Mouse (Mus musculus): ENCODE measurements around the gene Ncapg2. TPM values are rescaled to one million over a fixed set of nuclear protein-coding genes. Genes with fewer than 3 reads are reported as not detected.

The Ncapg2 gene
- polyA plus RNA-seq, 1 experiment from 2014 or later, result 57.5 TPM

- Histone ChIP-seq H3K27ac (no peak overlapping the region), H3K4me1 (no peaks in the 10 kb centered on the region), H3K4me2 (no peak overlapping the region), H3K36me3 (replicated peaks) (peaks cover 32% of the 10 kb centered on the region), H3K4me3 (replicated peaks) (no peak overlapping the region), H3K9ac (no peak overlapping the region), H3K27me3 (no peaks in the 10 kb centered on the region), H3K9me3 (no peaks in the 10 kb centered on the region)
- ATAC-seq (ENCODE audit: low FRiP score), result no peak
- WGBS, result 96% methylated on average over 6 of the region's 6 CpGs
Observed at GRCm38 (mm10) chr12:116460379-116461065, 55.3 kb downstream of the Ncapg2 start.

GRCm38 (mm10) chr12:116467030-116467429 is 61.8 kb downstream of the Ncapg2 start:
- 95% methylated on average over 5 of the region's 5 CpGs for WGBS
- Histone ChIP-seq H3K27ac (no peak overlapping the region), H3K36me3 (replicated peaks) (peaks cover 9% of the 10 kb centered on the region; the same call in 1 of the 2 replicates), H3K4me1 (no peaks in the 10 kb centered on the region), H3K9me3 (no peaks in the 10 kb centered on the region), H3K27me3 (no peaks in the 10 kb centered on the region), H3K9ac (no peak overlapping the region), H3K4me3 (replicated peaks) (no peak overlapping the region), H3K4me2 (no peak overlapping the region)
- ATAC-seq (ENCODE audit: low FRiP score), result no peak

GRCm38 (mm10) chr12:116468348-116468747 is 63.1 kb downstream of the Ncapg2 start:
- H3K27ac ChIP-seq, result no peak overlapping the region
- H3K9ac ChIP-seq, result no peak overlapping the region
- ATAC-seq (ENCODE audit: low FRiP score), result no peak
- H3K9me3 ChIP-seq, result no peaks in the 10 kb centered on the region
- H3K4me3 ChIP-seq (replicated peaks), result no peak overlapping the region
- no peaks in the 10 kb centered on the region for H3K27me3 ChIP-seq
- H3K4me2 ChIP-seq, result no peak overlapping the region
- WGBS, result 84% methylated on average over 1 of the region's 1 CpGs
- H3K4me1 ChIP-seq, result no peaks in the 10 kb centered on the region
- H3K36me3 ChIP-seq (replicated peaks), result peaks cover 9% of the 10 kb centered on the region; the same call in 1 of the 2 replicates

DNA sequence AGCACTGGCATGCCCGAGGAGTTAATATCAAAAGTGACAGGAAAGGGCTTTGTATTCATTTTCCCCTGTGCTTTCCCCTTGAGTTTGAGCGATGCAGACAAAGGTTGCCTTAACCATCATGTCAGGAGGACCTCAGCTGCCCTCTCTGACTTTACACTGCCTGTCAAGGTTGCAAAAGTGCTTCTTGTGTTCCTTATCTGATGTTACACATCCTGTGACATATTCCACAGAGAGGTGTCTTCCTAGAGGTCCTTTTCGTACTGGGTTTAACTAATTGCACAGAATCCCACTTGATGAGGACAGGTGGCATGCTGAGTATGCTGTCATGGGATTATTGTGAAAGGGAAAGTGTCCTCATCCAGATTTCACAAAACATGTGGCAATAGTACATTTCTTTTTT is 63.9 kb downstream of the Ncapg2 start:
- Histone ChIP-seq H3K9me3 (no peaks in the 10 kb centered on the region), H3K4me1 (no peaks in the 10 kb centered on the region), H3K36me3 (replicated peaks) (peaks cover 9% of the 10 kb centered on the region; the same call in 1 of the 2 replicates), H3K4me2 (no peak overlapping the region), H3K27ac (no peak overlapping the region), H3K27me3 (no peaks in the 10 kb centered on the region), H3K9ac (no peak overlapping the region), H3K4me3 (replicated peaks) (no peak overlapping the region)
- no peak for ATAC-seq (ENCODE audit: low FRiP score)
- WGBS, result 86% methylated on average over 3 of the region's 3 CpGs

DNA sequence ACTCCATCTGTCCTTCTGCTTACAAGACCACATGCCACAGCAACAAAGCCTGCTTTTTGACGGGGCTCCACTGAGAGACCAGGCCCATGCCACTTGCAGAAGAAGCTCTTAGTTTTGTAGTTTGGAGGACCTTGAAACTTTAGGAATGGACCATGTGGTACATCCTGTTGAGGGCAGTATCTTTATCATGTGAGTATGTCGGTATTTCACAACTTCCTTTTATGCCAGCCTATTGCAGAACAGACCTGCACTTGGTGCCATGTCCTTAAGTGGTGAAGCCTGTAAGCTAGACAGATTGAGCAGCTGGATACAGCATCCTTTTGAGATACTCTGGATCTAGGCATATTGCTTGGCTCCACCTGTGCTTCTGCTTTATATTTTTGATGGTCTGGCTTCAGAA is 68.1 kb downstream of the Ncapg2 start:
- WGBS, result 91% methylated on average over 2 of the region's 2 CpGs
- no peak overlapping the region for H3K4me2 ChIP-seq

DNA sequence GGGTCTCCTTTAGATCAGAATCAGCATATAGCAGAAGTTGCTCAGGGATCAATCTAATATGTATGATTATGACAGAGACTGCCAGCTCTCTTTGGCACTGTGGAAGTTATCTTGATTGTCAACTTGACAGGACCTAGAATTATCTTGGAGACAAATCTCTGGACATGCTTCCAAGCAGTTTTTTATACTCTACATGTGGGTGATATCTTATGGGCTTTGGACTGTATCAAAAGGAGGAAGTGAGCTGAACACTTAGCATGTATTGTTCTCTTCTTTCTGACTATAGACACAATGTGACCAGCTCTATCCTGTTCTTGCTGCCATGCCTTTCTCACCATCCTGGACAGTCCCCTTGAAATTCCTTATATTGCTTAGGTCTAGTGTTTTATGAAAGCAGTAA is 68.6 kb downstream of the Ncapg2 start:
- H3K36me3 ChIP-seq (replicated peaks), result no peaks in the 10 kb centered on the region
- no peaks in the 10 kb centered on the region for H3K9me3 ChIP-seq
- no peaks in the 10 kb centered on the region for H3K27me3 ChIP-seq
- no peaks in the 10 kb centered on the region for H3K4me1 ChIP-seq
- H3K27ac ChIP-seq, result no peak overlapping the region
- H3K4me3 ChIP-seq (replicated peaks), result no peak overlapping the region
- no peak overlapping the region for H3K9ac ChIP-seq
- no peak overlapping the region for H3K4me2 ChIP-seq
- no peak for ATAC-seq (ENCODE audit: low FRiP score)

More for the DNA sequence above, 68.1 kb downstream of the Ncapg2 start:
- no peak for ATAC-seq (ENCODE audit: low FRiP score)
- no peak overlapping the region for H3K9ac ChIP-seq
- H3K36me3 ChIP-seq (replicated peaks), result no peaks in the 10 kb centered on the region
- H3K9me3 ChIP-seq, result no peaks in the 10 kb centered on the region
- H3K27me3 ChIP-seq, result no peaks in the 10 kb centered on the region
- H3K4me3 ChIP-seq (replicated peaks), result no peak overlapping the region
- H3K4me1 ChIP-seq, result no peaks in the 10 kb centered on the region
- no peak overlapping the region for H3K27ac ChIP-seq

- Histone ChIP-seq H3K27me3 (no peaks in the 10 kb centered on the region), H3K9ac (no peak overlapping the region), H3K27ac (no peak overlapping the region), H3K9me3 (no peaks in the 10 kb centered on the region), H3K4me1 (peaks cover 5% of the 10 kb centered on the region; the same call in 1 of the 2 replicates), H3K4me3 (replicated peaks) (no peak overlapping the region), H3K4me2 (no peak overlapping the region), H3K36me3 (replicated peaks) (no peaks in the 10 kb centered on the region)
- no peak for ATAC-seq (ENCODE audit: low FRiP score)
- 88% methylated on average over 3 of the region's 3 CpGs for WGBS
Observed at GRCm38 (mm10) chr12:116474676-116475075, 69.5 kb downstream of the Ncapg2 start.

GRCm38 (mm10) chr12:116478771-116479170 is 73.6 kb downstream of the Ncapg2 start:
- Histone ChIP-seq H3K4me3 (replicated peaks) (no peak overlapping the region), H3K4me2 (no peak overlapping the region), H3K4me1 (peaks cover 5% of the 10 kb centered on the region; the same call in 1 of the 2 replicates), H3K9me3 (no peaks in the 10 kb centered on the region), H3K9ac (no peak overlapping the region), H3K27ac (no peak overlapping the region), H3K36me3 (replicated peaks) (no peaks in the 10 kb centered on the region), H3K27me3 (no peaks in the 10 kb centered on the region)
- whole genome bisulfite sequencing, result 78% methylated on average over 1 of the region's 1 CpGs
- ATAC-seq (ENCODE audit: low FRiP score), result no peak

DNA sequence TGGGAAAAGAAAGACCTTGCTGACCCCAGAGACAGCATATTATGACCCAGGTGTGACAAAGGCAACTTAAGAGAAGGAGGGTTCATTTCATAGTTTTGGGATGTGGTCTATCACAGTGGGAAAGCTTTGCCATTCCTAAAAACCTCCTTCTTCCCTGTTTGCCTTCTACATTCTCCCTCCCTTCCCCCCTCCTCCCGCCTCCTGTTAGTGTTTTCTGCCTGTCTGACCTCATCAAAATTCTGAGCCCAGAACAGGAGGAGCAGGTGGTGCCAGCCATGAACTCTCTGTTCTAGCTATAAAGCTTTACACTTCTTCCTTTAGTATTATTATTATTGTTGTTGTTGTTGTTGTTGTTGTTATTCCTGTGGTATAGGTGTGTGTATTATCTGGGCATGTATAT is 76.7 kb downstream of the Ncapg2 start:
- Histone ChIP-seq H3K4me2 (no peak overlapping the region), H3K4me1 (peaks cover 20% of the 10 kb centered on the region), H3K9me3 (no peaks in the 10 kb centered on the region), H3K27ac (no peak overlapping the region), H3K9ac (no peak overlapping the region), H3K4me3 (replicated peaks) (no peak overlapping the region), H3K36me3 (replicated peaks) (no peaks in the 10 kb centered on the region), H3K27me3 (peaks cover 20% of the 10 kb centered on the region)
- ATAC-seq (ENCODE audit: low FRiP score), result no peak
- WGBS, result 100% methylated on average over 1 of the region's 1 CpGs

GRCm38 (mm10) chr12:116483581-116483980 is 78.4 kb downstream of the Ncapg2 start:
- no peaks in the 10 kb centered on the region for H3K9me3 ChIP-seq
- no peaks in the 10 kb centered on the region for H3K36me3 ChIP-seq (replicated peaks)
- 67% methylated on average over 2 of the region's 2 CpGs for WGBS
- H3K4me2 ChIP-seq, result no peak overlapping the region
- no peak overlapping the region for H3K4me3 ChIP-seq (replicated peaks)
- H3K4me1 ChIP-seq, result peaks cover 23% of the 10 kb centered on the region
- no peak overlapping the region for H3K27ac ChIP-seq
- H3K27me3 ChIP-seq, result peaks cover 29% of the 10 kb centered on the region
- no peak overlapping the region for H3K9ac ChIP-seq
- no peak for ATAC-seq (ENCODE audit: low FRiP score)

- 79% methylated on average over 8 of the region's 8 CpGs for WGBS
- Histone ChIP-seq H3K9ac (no peak overlapping the region), H3K27me3 (peaks cover 29% of the 10 kb centered on the region), H3K4me3 (replicated peaks) (peak overlapping the region; percentile 74), H3K27ac (no peak overlapping the region), H3K4me1 (peaks cover 17% of the 10 kb centered on the region), H3K4me2 (peak overlapping the region; percentile 95), H3K36me3 (replicated peaks) (no peaks in the 10 kb centered on the region), H3K9me3 (no peaks in the 10 kb centered on the region)
- ATAC-seq (ENCODE audit: low FRiP score), result peak; percentile 10; the same call in 1 of the 2 replicates
Observed at GRCm38 (mm10) chr12:116484991-116485390, 79.8 kb downstream of the Ncapg2 start.

DNA sequence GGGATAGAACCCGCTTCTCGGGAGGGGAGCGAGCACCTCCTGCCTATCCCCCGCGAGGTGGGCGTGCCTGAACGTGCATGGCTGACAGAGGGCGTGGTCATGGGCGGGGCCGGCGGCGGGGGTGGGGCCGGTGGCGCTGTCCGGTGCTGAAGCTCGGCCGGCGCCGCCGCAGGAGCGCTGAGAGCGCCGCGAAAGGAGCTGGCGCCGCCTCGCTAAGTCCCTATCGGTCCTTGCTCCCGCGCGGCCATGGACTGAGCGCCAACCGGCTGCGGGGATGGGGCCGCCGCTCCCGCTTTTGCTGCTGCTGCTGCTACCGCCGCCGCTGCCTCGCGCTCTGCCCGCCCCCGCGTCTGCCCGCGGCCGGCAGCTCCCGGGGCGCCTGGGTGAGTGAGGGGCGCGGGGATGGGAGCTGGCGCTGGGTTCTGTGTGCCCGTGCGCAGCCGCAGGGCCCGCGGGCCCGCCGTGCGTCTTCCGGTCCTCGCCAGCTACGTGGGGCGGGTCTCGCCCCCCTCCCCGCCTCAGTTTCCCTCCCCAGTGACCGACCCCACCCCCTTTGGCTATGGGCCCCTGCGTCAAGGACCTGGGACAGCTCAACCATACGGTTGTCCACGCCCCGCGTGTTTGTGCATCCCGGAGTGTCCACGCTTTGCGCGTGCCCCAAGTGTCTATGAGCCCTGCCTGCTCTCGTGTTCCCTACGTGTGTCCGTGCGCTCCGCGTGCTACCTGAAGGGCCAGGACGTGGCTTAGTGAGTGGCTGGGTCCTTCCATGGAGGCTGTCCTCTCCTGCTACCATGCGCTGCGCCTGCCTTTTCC is 80.6 kb downstream of the Ncapg2 start, which contains the start of gene Ptprn2:
TSS of gene Ptprn2 (plus strand) at position 130 of the 813 bp plus-strand sequence.
- Histone ChIP-seq H3K4me2 (peak within 1 kb of the TSS; percentile 95), H3K36me3 (replicated peaks) (no peaks in the 10 kb centered on the region), H3K9ac (peak within 1 kb of the TSS; percentile 66), H3K27ac (peak within 1 kb of the TSS; percentile 85), H3K4me3 (replicated peaks) (peak within 1 kb of the TSS; percentile 74), H3K9me3 (no peaks in the 10 kb centered on the region), H3K27me3 (peaks cover 29% of the 10 kb centered on the region), H3K4me1 (peaks cover 17% of the 10 kb centered on the region)
- under 1% methylated on average over 70 of the region's 86 CpGs for WGBS
- peak; percentile 94 for ATAC-seq (ENCODE audit: low FRiP score)
